In genomic region chr11:3265291-3266078, GRCm38 (mm10) we compare ENCODE assay signal across 8 mouse cellular contexts. TPM values are rescaled to one million over a fixed set of nuclear protein-coding genes. Genes with fewer than 3 reads are reported as not detected.
DNase-seq lines count a peak whose midpoint lies in the region; ATAC-seq and TF ChIP-seq lines count a peak whose summit lies in the region.

No protein-coding gene starts in this region.

- no peak for TF ChIP-seq POLR2A in ES-Bruce4 (IDR thresholded peaks at IDR 0.05; ENCODE audit: insufficient read depth, low read length)

- H3K27me3 ChIP-seq in heart, embryonic 10.5 days (ENCODE audit: insufficient read depth, poor library complexity, severe bottlenecking): no peaks in the 10 kb centered on the region
- no peaks in the 10 kb centered on the region for H3K27me3 ChIP-seq in ES-Bruce4 (ENCODE audit: control insufficient read depth, insufficient read depth, low read length, poor library complexity, severe bottlenecking)
- H3K27me3 ChIP-seq in embryonic facial prominence, embryonic 13.5 days: no peaks in the 10 kb centered on the region
- H3K27me3 ChIP-seq in midbrain, embryonic 11.5 days (ENCODE audit: control insufficient read depth, insufficient read depth, low read length): no peaks in the 10 kb centered on the region

- intact Hi-C loops in heart, postnatal 25 days (cut with DNase I): loop anchor here (1.0 kb wide), 2 partner anchors 25 to 30 kb away; no protein-coding TSS in a partner anchor

- TF ChIP-seq EP300 in ES-Bruce4 (IDR thresholded peaks at IDR 0.05; ENCODE audit: insufficient read depth, low read depth, low read length): no peak

- H3K9ac ChIP-seq in ES-Bruce4 (ENCODE audit: low read depth, poor library complexity, severe bottlenecking): peak overlapping the region; percentile 87
- peak overlapping the region; percentile 99 for H3K9ac ChIP-seq in embryonic facial prominence, embryonic 13.5 days
- peak overlapping the region; percentile 95 for H3K9ac ChIP-seq in midbrain, embryonic 11.5 days (ENCODE audit: low read length)

- DNase-seq in heart, embryonic 10.5 days (ENCODE audit: low spot score): peak; percentile 82
- DNase-seq in heart, postnatal 25 days (ENCODE audit: low spot score): no peak
- peak; percentile 59 for DNase-seq in induced T-regulatory cell, adult 2 months (ENCODE audit: low read depth)
- peak; percentile 90 for DNase-seq in midbrain, embryonic 11.5 days (ENCODE audit: low spot score, missing footprints)
- no peak for DNase-seq in right cerebral cortex, postnatal 14 days
- DNase-seq in layer of hippocampus, adult 8-10 months (ENCODE audit: low spot score in 2 of 2): no peak

- peak overlapping the region; percentile 95 for H3K27ac ChIP-seq in heart, embryonic 10.5 days
- peak overlapping the region; percentile 60 for H3K27ac ChIP-seq in ES-Bruce4 (ENCODE audit: insufficient read depth, low read length)
- H3K27ac ChIP-seq in embryonic facial prominence, embryonic 13.5 days: peak overlapping the region; percentile 98
- peak overlapping the region; percentile 92 for H3K27ac ChIP-seq in midbrain, embryonic 11.5 days (ENCODE audit: low read depth, low read length)

- peak overlapping the region; percentile 77 for H3K4me3 ChIP-seq in heart, embryonic 10.5 days
- H3K4me3 ChIP-seq in ES-Bruce4 (ENCODE audit: low read depth, low read length): peak overlapping the region; percentile 91
- peak overlapping the region; percentile 89 for H3K4me3 ChIP-seq in embryonic facial prominence, embryonic 13.5 days
- peak overlapping the region; percentile 69 for H3K4me3 ChIP-seq in midbrain, embryonic 11.5 days (ENCODE audit: low read depth, low read length)

- H3K9me3 ChIP-seq in heart, embryonic 10.5 days: no peaks in the 10 kb centered on the region
- H3K9me3 ChIP-seq in ES-Bruce4 (replicated peaks; ENCODE audit: control insufficient read depth, insufficient read depth, low read length, poor library complexity, severe bottlenecking): no peaks in the 10 kb centered on the region
- H3K9me3 ChIP-seq in embryonic facial prominence, embryonic 13.5 days: no peaks in the 10 kb centered on the region
- no peaks in the 10 kb centered on the region for H3K9me3 ChIP-seq in midbrain, embryonic 11.5 days (ENCODE audit: control insufficient read depth, low read length)

- H3K4me2 ChIP-seq in embryonic facial prominence, embryonic 13.5 days: peak overlapping the region; percentile 67
- peak overlapping the region; percentile 81 for H3K4me2 ChIP-seq in midbrain, embryonic 11.5 days

- ATAC-seq in embryonic facial prominence, embryonic 13.5 days (ENCODE audit: insufficient number of reproducible peaks, insufficient read depth, low FRiP score, low TSS enrichment, low read depth): no peak
- ATAC-seq in midbrain, embryonic 11.5 days (ENCODE audit: low FRiP score): peak; percentile 1

- peaks cover 37% of the 10 kb centered on the region for H3K36me3 ChIP-seq in heart, embryonic 10.5 days
- peaks cover 30% of the 10 kb centered on the region for H3K36me3 ChIP-seq in ES-Bruce4 (ENCODE audit: control insufficient read depth, insufficient read depth, low read length, poor library complexity, severe bottlenecking)
- peaks cover 35% of the 10 kb centered on the region for H3K36me3 ChIP-seq in embryonic facial prominence, embryonic 13.5 days
- peaks cover 11% of the 10 kb centered on the region for H3K36me3 ChIP-seq in midbrain, embryonic 11.5 days (ENCODE audit: control insufficient read depth, insufficient read depth, low read length)

- peaks cover 9% of the 10 kb centered on the region for H3K4me1 ChIP-seq in heart, embryonic 10.5 days
- H3K4me1 ChIP-seq in ES-Bruce4 (ENCODE audit: control insufficient read depth, insufficient read depth, low read length): peaks cover 4% of the 10 kb centered on the region
- peaks cover 13% of the 10 kb centered on the region for H3K4me1 ChIP-seq in embryonic facial prominence, embryonic 13.5 days
- peaks cover 14% of the 10 kb centered on the region for H3K4me1 ChIP-seq in midbrain, embryonic 11.5 days (ENCODE audit: control insufficient read depth, insufficient read depth, low read length)

- no peak for TF ChIP-seq CTCF in ES-Bruce4 (IDR thresholded peaks at IDR 0.05; ENCODE audit: low read depth, low read length)

- 2% methylated on average over 26 of the region's 26 CpGs for WGBS in heart, embryonic 10.5 days
- WGBS in embryonic facial prominence, embryonic 13.5 days: 1% methylated on average over 26 of the region's 26 CpGs
- 1% methylated on average over 26 of the region's 26 CpGs for WGBS in midbrain, embryonic 11.5 days

RNA-seq across cellular contexts. Expression of gene Drg1, which starts 0.7 kb away (rescaled TPM):
- 217 and 263 TPM in 2 replicates for polyA plus RNA-seq in heart, embryonic 10.5 days (2016; fragmentation: Nextera tagmentation; extraction: Ambion mirVana)
- 10 to 100 TPM; 58.0 to 65.0 TPM for total RNA-seq in heart, postnatal 25 days (2021)
- polyA plus RNA-seq in ES-Bruce4 (2011; ENCODE audit: insufficient read depth, insufficient read length, low read depth, missing spikeins): 148 and 170 TPM in 2 replicates
- 214 and 250 TPM in 2 replicates for polyA plus RNA-seq in embryonic facial prominence, embryonic 13.5 days (2015; fragmentation: Nextera tagmentation; extraction: Ambion mirVana)
- 327 and 332 TPM in 2 replicates for polyA plus RNA-seq in midbrain, embryonic 11.5 days (2014; fragmentation: Nextera tagmentation; extraction: Ambion mirVana)
- 100 to 1,000 TPM in 2 of 4 experiments, 10 to 100 TPM in 2; 89.3 to 113 (median 99.1) TPM for total RNA-seq in layer of hippocampus, adult 8-10 months (2022)

RNA-seq across cellular contexts. Expression of gene Patz1, which starts 23.2 kb away (rescaled TPM):
- polyA plus RNA-seq in heart, embryonic 10.5 days (2016; fragmentation: Nextera tagmentation; extraction: Ambion mirVana): 32.0 and 49.1 TPM in 2 replicates
- 10 to 100 TPM; 25.6 to 26.4 TPM for total RNA-seq in heart, postnatal 25 days (2021)
- 55.6 and 62.5 TPM in 2 replicates for polyA plus RNA-seq in ES-Bruce4 (2011; ENCODE audit: insufficient read depth, insufficient read length, low read depth, missing spikeins)
- 52.0 and 52.7 TPM in 2 replicates for polyA plus RNA-seq in embryonic facial prominence, embryonic 13.5 days (2015; fragmentation: Nextera tagmentation; extraction: Ambion mirVana)
- polyA plus RNA-seq in midbrain, embryonic 11.5 days (2014; fragmentation: Nextera tagmentation; extraction: Ambion mirVana): 107 and 116 TPM in 2 replicates
- 10 to 100 TPM; 53.5 to 58.4 (median 56.7) TPM for total RNA-seq in layer of hippocampus, adult 8-10 months (2022)

Comparison
In these comparisons a context has a peak if more than half of its experiments do, and no peak if none do; other contexts are left out.
1. DNase-seq: peak in heart, embryonic 10.5 days (single experiment), induced T-regulatory cell, adult 2 months (single experiment) and midbrain, embryonic 11.5 days (single experiment); none in heart, postnatal 25 days (single experiment), right cerebral cortex, postnatal 14 days (single experiment) and layer of hippocampus, adult 8-10 months (0 of 2).
2. Peak in every context shown above with its lines, with median percentiles within 50 percentile points of each other: H3K27ac ChIP-seq, H3K4me3 ChIP-seq and H3K9ac ChIP-seq.